Mouse (Mus musculus): ENCODE measurements around the gene Cntnap1. TPM values are rescaled to one million over a fixed set of nuclear protein-coding genes. Genes with fewer than 3 reads are reported as not detected.

Gene Cntnap1
- total RNA-seq, 1 experiment: 0.18 TPM

DNA sequence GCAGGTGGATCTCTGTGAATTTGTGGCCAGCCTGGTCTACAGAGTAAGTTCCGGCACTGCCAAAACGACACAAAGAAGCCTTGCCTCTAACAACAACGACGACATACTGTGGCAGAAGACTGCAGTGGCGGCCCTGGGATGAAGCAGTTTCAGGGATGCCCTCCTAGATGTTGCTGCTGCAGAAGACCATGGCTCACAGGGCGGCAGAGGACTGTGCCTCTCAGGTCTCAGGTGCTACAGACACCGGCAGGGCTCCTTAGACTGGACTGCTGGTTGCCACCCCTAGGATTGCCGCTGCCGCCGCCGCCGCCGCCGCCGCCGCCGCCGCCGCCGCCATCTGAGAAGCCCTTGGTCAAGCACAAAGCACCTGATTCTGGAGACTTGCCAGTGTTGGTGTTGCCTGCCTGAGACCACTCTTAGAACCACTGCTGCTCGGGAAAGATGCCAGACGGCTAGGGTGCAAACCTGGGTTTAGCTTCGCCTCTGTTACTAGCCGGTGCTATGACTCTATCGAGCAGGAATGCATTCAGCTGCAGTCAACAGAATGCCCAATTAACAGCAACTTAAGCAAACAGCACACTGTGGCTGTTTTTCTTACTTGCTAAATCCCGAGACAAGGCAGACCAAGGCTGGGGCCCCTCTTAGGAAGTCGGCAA lies 30.0 kb upstream of the Cntnap1 start:
- DNase-seq (ENCODE audit: low read depth, low spot score): no peak
- Histone ChIP-seq H3K36me3 (ENCODE audit: control insufficient read depth, insufficient read depth, low read length, poor library complexity, severe bottlenecking) (no peaks in the 10 kb centered on the region), H3K4me1 (ENCODE audit: control insufficient read depth in 2 of 2, insufficient read depth in 2 of 2, low read length in 2 of 2, poor library complexity in 1 of 2) (peaks cover 2 to 11% of the 10 kb centered on the region in 2 experiments; a peak in 1 of 4 replicates), H3K9me3 (ENCODE audit: control insufficient read depth, insufficient read depth, low read depth, low read length) (no peaks in the 10 kb centered on the region), H3K4me3 (ENCODE audit: insufficient read depth in 1 of 2, low read depth in 1 of 2, low read length in 2 of 2, poor library complexity in 1 of 2, severe bottlenecking in 1 of 2) (no peak overlapping the region), H3K9ac (ENCODE audit: insufficient read depth, low read depth, low read length, poor library complexity, severe bottlenecking) (no peak overlapping the region), H3K27ac (ENCODE audit: insufficient read depth, low read depth, low read length, poor library complexity, severe bottlenecking) (no peak overlapping the region)
- in situ Hi-C loops (cut with MboI; ENCODE audit: low sequenced_read_pairs in 2 of 2, unreplicated experiment in 2 of 2): no loop called here
- no peak for TF ChIP-seq HCFC1 (IDR thresholded peaks at IDR 0.05; ENCODE audit: borderline replicate concordance, insufficient read depth, low read length)
- TF ChIP-seq ZC3H11A (IDR thresholded peaks at IDR 0.05; ENCODE audit: borderline replicate concordance, low read depth, low read length): no peak
- no peak for TF ChIP-seq CHD2 (IDR thresholded peaks at IDR 0.05; ENCODE audit: low read depth, low read length)
- TF ChIP-seq MAFK (IDR thresholded peaks at IDR 0.05; ENCODE audit: insufficient read depth, low read depth, low read length): no peak
- no peak for TF ChIP-seq ZNF384 (IDR thresholded peaks at IDR 0.05; ENCODE audit: low read depth, low read length)

DNA sequence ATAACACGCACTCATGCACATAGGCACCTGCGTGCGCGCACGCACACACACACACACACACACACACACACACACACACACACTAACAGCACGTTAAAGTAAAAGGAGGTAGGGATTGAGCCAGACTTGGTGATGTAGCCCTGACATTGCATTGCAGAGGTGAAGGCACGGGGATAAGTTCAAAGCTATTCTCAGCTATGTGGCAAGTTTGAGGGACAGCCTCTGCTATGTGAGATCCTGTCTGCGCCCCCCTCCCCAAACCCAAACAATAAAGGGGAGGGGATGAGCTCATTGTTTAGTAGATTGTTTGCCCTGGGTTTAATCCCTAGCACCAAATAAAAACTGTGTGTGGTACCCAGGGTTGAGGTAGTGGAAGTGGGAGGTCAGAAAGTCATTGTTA lies 29.2 kb upstream of the Cntnap1 start:
- Histone ChIP-seq H3K36me3 (ENCODE audit: control insufficient read depth, insufficient read depth, low read length, poor library complexity, severe bottlenecking) (no peaks in the 10 kb centered on the region), H3K27ac (ENCODE audit: insufficient read depth, low read depth, low read length, poor library complexity, severe bottlenecking) (no peak overlapping the region), H3K9ac (ENCODE audit: insufficient read depth, low read depth, low read length, poor library complexity, severe bottlenecking) (no peak overlapping the region), H3K9me3 (ENCODE audit: control insufficient read depth, insufficient read depth, low read depth, low read length) (no peaks in the 10 kb centered on the region), H3K4me3 (ENCODE audit: insufficient read depth in 1 of 2, low read depth in 1 of 2, low read length in 2 of 2, poor library complexity in 1 of 2, severe bottlenecking in 1 of 2) (no peak overlapping the region), H3K4me1 (ENCODE audit: control insufficient read depth in 2 of 2, insufficient read depth in 2 of 2, low read length in 2 of 2, poor library complexity in 1 of 2) (peaks cover 2 to 11% of the 10 kb centered on the region in 2 experiments; a peak in 1 of 4 replicates)
- no peak for TF ChIP-seq ZNF384 (IDR thresholded peaks at IDR 0.05; ENCODE audit: low read depth, low read length)
- TF ChIP-seq MAFK (IDR thresholded peaks at IDR 0.05; ENCODE audit: insufficient read depth, low read depth, low read length): no peak
- TF ChIP-seq CHD2 (IDR thresholded peaks at IDR 0.05; ENCODE audit: low read depth, low read length): no peak
- TF ChIP-seq ZC3H11A (IDR thresholded peaks at IDR 0.05; ENCODE audit: borderline replicate concordance, low read depth, low read length): no peak
- TF ChIP-seq HCFC1 (IDR thresholded peaks at IDR 0.05; ENCODE audit: borderline replicate concordance, insufficient read depth, low read length): no peak
- DNase-seq (ENCODE audit: low read depth, low spot score): no peak
- in situ Hi-C loops (cut with MboI; ENCODE audit: low sequenced_read_pairs in 2 of 2, unreplicated experiment in 2 of 2): no loop called here

DNA sequence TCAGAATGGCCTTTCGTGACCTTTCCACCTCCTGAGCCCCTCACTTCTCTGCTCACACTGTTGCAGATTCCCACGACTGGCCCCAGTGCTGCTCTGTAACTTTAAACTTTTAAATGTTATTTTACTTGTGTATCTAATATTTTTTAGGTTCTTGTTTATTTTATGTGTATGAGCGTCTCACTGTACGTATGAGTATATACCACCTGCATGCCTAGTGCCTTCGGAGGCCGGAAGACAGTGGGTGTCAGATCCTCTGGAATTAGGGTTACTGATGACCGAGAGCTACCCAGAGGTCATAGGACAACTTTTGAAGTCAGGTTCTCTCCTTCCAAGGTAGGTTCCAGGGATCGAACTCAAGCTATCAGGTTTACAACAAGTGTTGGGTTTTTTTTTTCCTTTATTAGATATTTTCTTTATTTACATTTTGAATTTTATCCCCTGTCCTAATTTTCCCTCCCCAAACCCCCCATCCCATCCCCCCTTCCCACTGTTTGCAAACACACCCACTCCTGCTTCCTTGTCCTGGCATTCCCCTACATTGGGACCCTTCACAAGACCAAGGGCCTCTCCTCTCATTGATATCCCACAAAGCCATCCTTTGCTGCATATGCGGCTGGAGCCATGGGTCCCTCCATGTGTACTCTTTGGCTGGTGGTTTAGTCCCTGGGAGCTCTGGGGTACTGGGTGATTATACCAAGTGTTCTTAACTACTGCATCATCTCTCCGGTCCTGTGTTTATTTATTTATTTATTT lies 27.9 kb upstream of the Cntnap1 start:
- Histone ChIP-seq H3K9ac (ENCODE audit: insufficient read depth, low read depth, low read length, poor library complexity, severe bottlenecking) (no peak overlapping the region), H3K4me3 (ENCODE audit: insufficient read depth in 1 of 2, low read depth in 1 of 2, low read length in 2 of 2, poor library complexity in 1 of 2, severe bottlenecking in 1 of 2) (no peak overlapping the region), H3K9me3 (ENCODE audit: control insufficient read depth, insufficient read depth, low read depth, low read length) (no peaks in the 10 kb centered on the region), H3K36me3 (ENCODE audit: control insufficient read depth, insufficient read depth, low read length, poor library complexity, severe bottlenecking) (no peaks in the 10 kb centered on the region), H3K27ac (ENCODE audit: insufficient read depth, low read depth, low read length, poor library complexity, severe bottlenecking) (no peak overlapping the region; the same call in 1 of the 2 replicates), H3K4me1 (ENCODE audit: control insufficient read depth in 2 of 2, insufficient read depth in 2 of 2, low read length in 2 of 2, poor library complexity in 1 of 2) (peaks cover 2 to 11% of the 10 kb centered on the region in 2 experiments; a peak in 1 of 4 replicates)
- no peak for TF ChIP-seq MAFK (IDR thresholded peaks at IDR 0.05; ENCODE audit: insufficient read depth, low read depth, low read length)
- no peak for TF ChIP-seq ZNF384 (IDR thresholded peaks at IDR 0.05; ENCODE audit: low read depth, low read length)
- no peak for TF ChIP-seq CHD2 (IDR thresholded peaks at IDR 0.05; ENCODE audit: low read depth, low read length)
- no peak for TF ChIP-seq HCFC1 (IDR thresholded peaks at IDR 0.05; ENCODE audit: borderline replicate concordance, insufficient read depth, low read length)
- no peak for TF ChIP-seq ZC3H11A (IDR thresholded peaks at IDR 0.05; ENCODE audit: borderline replicate concordance, low read depth, low read length)
- DNase-seq (ENCODE audit: low read depth, low spot score): no peak
- in situ Hi-C loops (cut with MboI; ENCODE audit: low sequenced_read_pairs in 2 of 2, unreplicated experiment in 2 of 2): no loop called here

DNA sequence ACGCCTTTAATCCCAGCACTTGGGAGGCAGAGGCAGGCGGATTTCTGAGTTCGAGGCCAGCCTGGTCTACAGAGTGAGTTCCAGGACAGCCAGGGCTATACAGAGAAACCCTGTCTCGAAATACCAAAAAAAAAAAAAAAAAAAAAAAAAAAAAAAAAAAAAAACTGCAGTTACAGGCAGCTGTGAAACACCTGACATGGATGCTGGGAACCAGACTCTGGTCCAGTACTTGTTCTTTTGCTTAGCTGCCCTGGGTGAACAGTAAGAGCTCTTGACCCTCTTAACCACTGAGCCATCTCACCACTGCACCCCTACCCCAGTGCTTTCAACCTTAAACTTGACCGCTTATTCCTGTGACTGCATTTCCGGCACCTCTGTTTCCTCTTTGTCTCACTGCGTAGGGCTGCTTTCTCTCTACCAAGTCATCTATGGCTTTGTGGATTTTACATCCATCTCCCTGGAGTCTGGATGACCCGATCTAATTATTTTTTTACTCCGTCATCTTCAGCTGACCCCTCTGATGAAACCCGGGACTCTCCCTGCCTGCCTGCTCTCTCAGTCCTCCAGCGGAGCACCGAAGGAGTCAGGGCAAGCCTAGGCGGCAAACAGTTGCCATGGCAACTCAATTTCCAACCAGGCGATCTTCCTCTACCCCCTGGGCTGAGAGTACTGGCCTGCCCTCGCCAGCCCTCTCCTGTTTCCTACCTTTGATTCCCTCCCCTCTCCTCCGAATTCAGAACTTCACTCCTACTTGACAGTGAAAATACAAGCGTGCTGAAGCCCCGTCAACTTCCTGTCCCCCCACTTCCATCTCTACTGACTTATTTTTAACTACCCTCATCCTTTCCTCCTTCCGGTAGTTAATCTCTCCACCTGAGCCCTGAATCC lies 26.7 kb upstream of the Cntnap1 start:
- TF ChIP-seq ZNF384 (IDR thresholded peaks at IDR 0.05; ENCODE audit: low read depth, low read length) (peak; percentile 45; the same call in 1 of the 2 replicates), CHD2 (IDR thresholded peaks at IDR 0.05; ENCODE audit: low read depth, low read length) (no peak), MAFK (IDR thresholded peaks at IDR 0.05; ENCODE audit: insufficient read depth, low read depth, low read length) (no peak)
- Histone ChIP-seq H3K9me3 (ENCODE audit: control insufficient read depth, insufficient read depth, low read depth, low read length) (no peaks in the 10 kb centered on the region), H3K36me3 (ENCODE audit: control insufficient read depth, insufficient read depth, low read length, poor library complexity, severe bottlenecking) (no peaks in the 10 kb centered on the region), H3K9ac (ENCODE audit: insufficient read depth, low read depth, low read length, poor library complexity, severe bottlenecking) (no peak overlapping the region; the same call in 1 of the 2 replicates), H3K27ac (ENCODE audit: insufficient read depth, low read depth, low read length, poor library complexity, severe bottlenecking) (peak overlapping the region; percentile 42; the same call in 1 of the 2 replicates), H3K4me3 (ENCODE audit: insufficient read depth in 1 of 2, low read depth in 1 of 2, low read length in 2 of 2, poor library complexity in 1 of 2, severe bottlenecking in 1 of 2) (no peak overlapping the region), H3K4me1 (ENCODE audit: control insufficient read depth in 2 of 2, insufficient read depth in 2 of 2, low read length in 2 of 2, poor library complexity in 1 of 2) (peaks cover 2 to 12% of the 10 kb centered on the region in 2 experiments; a peak in 1 of 4 replicates)
- DNase-seq (ENCODE audit: low read depth, low spot score): no peak
- in situ Hi-C loops (cut with MboI; ENCODE audit: low sequenced_read_pairs in 2 of 2, unreplicated experiment in 2 of 2): no loop called here
